Mouse (Mus musculus): ENCODE results near the gene Olfr944. TPM values are rescaled to one million over a fixed set of nuclear protein-coding genes. Genes with fewer than 3 reads are reported as not detected.

The Olfr944 gene
- polyA plus RNA-seq (2014; fragmentation: Nextera tagmentation; extraction: Ambion mirVana) = not detected in 2 replicates

- Histone ChIP-seq H3K9me3 (ENCODE audit: control insufficient read depth, low read length) (no peaks in the 10 kb centered on the region), H3K36me3 (ENCODE audit: control insufficient read depth, insufficient read depth, low read length) (no peaks in the 10 kb centered on the region), H3K4me3 (ENCODE audit: low read length) (no peak within 1 kb of the TSS), H3K4me1 (ENCODE audit: control insufficient read depth, insufficient read depth, low read length) (no peaks in the 10 kb centered on the region), H3K9ac (ENCODE audit: low read depth, low read length) (no peak within 1 kb of the TSS), H3K27me3 (ENCODE audit: control insufficient read depth, insufficient read depth, low read length) (no peaks in the 10 kb centered on the region), H3K4me2 (replicated peaks; ENCODE audit: low read depth, low read length) (no peak within 1 kb of the TSS), H3K27ac (ENCODE audit: low read depth, low read length) (no peak within 1 kb of the TSS)
- ATAC-seq (ENCODE audit: low FRiP score, low TSS enrichment) = no peak
Measured at GRCm38 (mm10) chr9:39201620-39202019, at the start of gene Olfr944. Olfr944 (plus strand) TSS chr9:39201920.

- H3K27me3 ChIP-seq (ENCODE audit: control insufficient read depth, insufficient read depth, low read length) = no peaks in the 10 kb centered on the region
- no peak overlapping the region for H3K27ac ChIP-seq (ENCODE audit: low read depth, low read length)
- no peak for ATAC-seq (ENCODE audit: low FRiP score, low TSS enrichment)
- H3K4me2 ChIP-seq (replicated peaks; ENCODE audit: low read depth, low read length) = no peak overlapping the region
- H3K4me3 ChIP-seq (ENCODE audit: low read length) = no peak overlapping the region
- H3K36me3 ChIP-seq (ENCODE audit: control insufficient read depth, insufficient read depth, low read length) = no peaks in the 10 kb centered on the region
- no peaks in the 10 kb centered on the region for H3K4me1 ChIP-seq (ENCODE audit: control insufficient read depth, insufficient read depth, low read length)
- no peak overlapping the region for H3K9ac ChIP-seq (ENCODE audit: low read depth, low read length)
- no peaks in the 10 kb centered on the region for H3K9me3 ChIP-seq (ENCODE audit: control insufficient read depth, low read length)
- 64% methylated on average over 1 of the region's 1 CpGs for WGBS
Measured at GRCm38 (mm10) chr9:39152401-39152800, 49.3 kb upstream of the Olfr944 start.

GRCm38 (mm10) chr9:39166004-39166403, 35.7 kb upstream of the Olfr944 start, which contains the start of gene Olfr943:
Olfr943 (plus strand) TSS chr9:39166304.
- Histone ChIP-seq H3K4me2 (replicated peaks; ENCODE audit: low read depth, low read length) (no peak within 1 kb of the TSS), H3K27ac (ENCODE audit: low read depth, low read length) (no peak within 1 kb of the TSS), H3K9me3 (ENCODE audit: control insufficient read depth, low read length) (no peaks in the 10 kb centered on the region), H3K27me3 (ENCODE audit: control insufficient read depth, insufficient read depth, low read length) (no peaks in the 10 kb centered on the region), H3K4me1 (ENCODE audit: control insufficient read depth, insufficient read depth, low read length) (no peaks in the 10 kb centered on the region), H3K4me3 (ENCODE audit: low read length) (no peak within 1 kb of the TSS), H3K9ac (ENCODE audit: low read depth, low read length) (no peak within 1 kb of the TSS), H3K36me3 (ENCODE audit: control insufficient read depth, insufficient read depth, low read length) (no peaks in the 10 kb centered on the region)
- WGBS = 88% methylated on average over 5 of the region's 5 CpGs
- ATAC-seq (ENCODE audit: low FRiP score, low TSS enrichment) = no peak

- no peak within 1 kb of the TSS for H3K4me2 ChIP-seq (replicated peaks; ENCODE audit: low read depth, low read length)
- H3K9me3 ChIP-seq (ENCODE audit: control insufficient read depth, low read length) = no peaks in the 10 kb centered on the region
- no peak within 1 kb of the TSS for H3K27ac ChIP-seq (ENCODE audit: low read depth, low read length)
- WGBS = 70% methylated on average over 1 of the region's 1 CpGs
- no peaks in the 10 kb centered on the region for H3K4me1 ChIP-seq (ENCODE audit: control insufficient read depth, insufficient read depth, low read length)
- H3K27me3 ChIP-seq (ENCODE audit: control insufficient read depth, insufficient read depth, low read length) = no peaks in the 10 kb centered on the region
- no peak for ATAC-seq (ENCODE audit: low FRiP score, low TSS enrichment)
- no peaks in the 10 kb centered on the region for H3K36me3 ChIP-seq (ENCODE audit: control insufficient read depth, insufficient read depth, low read length)
- no peak within 1 kb of the TSS for H3K9ac ChIP-seq (ENCODE audit: low read depth, low read length)
- no peak within 1 kb of the TSS for H3K4me3 ChIP-seq (ENCODE audit: low read length)
Measured at GRCm38 (mm10) chr9:39249894-39250293, 48.2 kb downstream of the Olfr944 start, which contains the start of gene Olfr1537. Olfr1537 (minus strand) TSS chr9:39249994.

Other genes with a start within 250 kb of the Olfr944 start
- not detected in 2 replicates for gene Olfr933, start 229.6 kb upstream of the Olfr944 start, polyA plus RNA-seq (2014; fragmentation: Nextera tagmentation; extraction: Ambion mirVana)
- not detected in 2 replicates for gene Olfr934, start 213.6 kb upstream of the Olfr944 start, polyA plus RNA-seq (2014; fragmentation: Nextera tagmentation; extraction: Ambion mirVana)
- gene Olfr935, start 202.2 kb upstream of the Olfr944 start, polyA plus RNA-seq (2014; fragmentation: Nextera tagmentation; extraction: Ambion mirVana) = not detected in 2 replicates
- not detected in 2 replicates for gene Olfr146, start 178.5 kb upstream of the Olfr944 start, polyA plus RNA-seq (2014; fragmentation: Nextera tagmentation; extraction: Ambion mirVana)
- gene Olfr937, start 137.0 kb upstream of the Olfr944 start, polyA plus RNA-seq (2014; fragmentation: Nextera tagmentation; extraction: Ambion mirVana) = not detected in 2 replicates
- gene Olfr938, start 123.0 kb upstream of the Olfr944 start, polyA plus RNA-seq (2014; fragmentation: Nextera tagmentation; extraction: Ambion mirVana) = not detected in 2 replicates
- not detected in 2 replicates for gene Olfr27, start 73.8 kb upstream of the Olfr944 start, polyA plus RNA-seq (2014; fragmentation: Nextera tagmentation; extraction: Ambion mirVana)
- gene Olfr943, start 35.6 kb upstream of the Olfr944 start, polyA plus RNA-seq (2014; fragmentation: Nextera tagmentation; extraction: Ambion mirVana) = not detected in 2 replicates
- gene Olfr1537, start 48.1 kb downstream of the Olfr944 start, polyA plus RNA-seq (2014; fragmentation: Nextera tagmentation; extraction: Ambion mirVana) = not detected in 2 replicates
- gene Olfr945, start 74.9 kb downstream of the Olfr944 start, polyA plus RNA-seq (2014; fragmentation: Nextera tagmentation; extraction: Ambion mirVana) = not detected in 2 replicates
- gene Olfr948, start 124.1 kb downstream of the Olfr944 start, polyA plus RNA-seq (2014; fragmentation: Nextera tagmentation; extraction: Ambion mirVana) = not detected in 2 replicates
- not detected in 2 replicates for gene Olfr951, start 185.5 kb downstream of the Olfr944 start, polyA plus RNA-seq (2014; fragmentation: Nextera tagmentation; extraction: Ambion mirVana)
- gene Olfr952, start 225.2 kb downstream of the Olfr944 start, polyA plus RNA-seq (2014; fragmentation: Nextera tagmentation; extraction: Ambion mirVana) = not detected in 2 replicates